Mouse (Mus musculus) forebrain, embryonic 11.5 days (tissue): ENCODE data around the gene Itpk1. TPM values are rescaled to one million over a fixed set of nuclear protein-coding genes. Genes with fewer than 3 reads are reported as not detected.

Experiments
- ATAC-seq: fragments of 200-750 bp; cut with Nextera tagmentation; replicated peaks from 2 replicates; pipeline ENCODE4 v1.8.0; 2017; ENCODE audit warnings: moderate TSS enrichment; ENCODE audit not compliant: low FRiP score
- DNase-seq: peaks from one replicate; pipeline ENCODE4 v3.0.0-alpha.2; 2017; ENCODE audit warnings: low spot score
- H3K27ac ChIP-seq: fragments of 300-500 bp; sonication (generic); 2 replicates; pipeline ENCODE4 v1.5.1; 2014; ENCODE audit warnings: low read depth, low read length
- H3K27me3 ChIP-seq: fragments of 300-500 bp; sonication (generic); 2 replicates; pipeline ENCODE4 v1.6.1; 2014; ENCODE audit warnings: mild to moderate bottlenecking, low read length, mixed read lengths; ENCODE audit not compliant: control insufficient read depth, insufficient read depth
- H3K36me3 ChIP-seq: fragments of 300-500 bp; sonication (generic); 2 replicates; pipeline ENCODE4 v1.6.1; 2014; ENCODE audit warnings: mild to moderate bottlenecking, low read length, moderate library complexity, mixed read lengths; ENCODE audit not compliant: control insufficient read depth, insufficient read depth
- H3K4me1 ChIP-seq: fragments of 300-500 bp; sonication (generic); replicated peaks from 2 replicates; pipeline ENCODE4 v1.6.1; 2014; ENCODE audit warnings: low read length, mixed read lengths; ENCODE audit not compliant: control insufficient read depth, insufficient read depth
- H3K4me2 ChIP-seq: fragments of 300-500 bp; sonication (generic); 2 replicates; pipeline ENCODE4 v1.6.1; 2014; ENCODE audit warnings: low read depth, mild to moderate bottlenecking, low read length, moderate library complexity, mixed read lengths; ENCODE audit not compliant: severe bottlenecking
- H3K4me3 ChIP-seq: fragments of 300-500 bp; sonication (generic); 2 replicates; pipeline ENCODE4 v1.5.1; 2014; ENCODE audit warnings: low read depth, low read length
- H3K9ac ChIP-seq: fragments of 300-500 bp; sonication (generic); 2 replicates; pipeline ENCODE4 v1.6.1; 2014; ENCODE audit warnings: low read length
- H3K9me3 ChIP-seq: fragments of 300-500 bp; sonication (generic); 2 replicates; pipeline ENCODE4 v1.6.1; 2016; ENCODE audit warnings: low read length, mixed read lengths; ENCODE audit not compliant: control insufficient read depth
- WGBS: fragments of 180-500 bp; shearing (Covaris S2); extraction: QIAGEN DNeasy Blood & Tissue Kit; methylation state at CpG from one replicate; pipeline ENCODE4 v1.1.7; 2014; 5-methylcytosine and 5-hydroxymethylcytosine counted together
- polyA plus RNA-seq: library from polyadenylated mRNA; unstranded; fragments of >200 nt; fragmentation: Nextera tagmentation; extraction: Ambion mirVana; gene quantifications from 2 replicates; pipeline ENCODE4 v1.2.1, GENCODE M21; 2014

Itpk1 gene
- polyA plus RNA-seq, result 19.6 and 21.5 TPM in 2 replicates

- Histone ChIP-seq H3K4me2 (peak within 1 kb of the TSS; percentile 92), H3K27ac (peak within 1 kb of the TSS; percentile 46; the same call in 1 of the 2 replicates), H3K4me3 (peak within 1 kb of the TSS; percentile 73), H3K4me1 (peaks cover 10% of the 10 kb centered on the region), H3K9me3 (no peaks in the 10 kb centered on the region), H3K27me3 (no peaks in the 10 kb centered on the region), H3K36me3 (no peaks in the 10 kb centered on the region), H3K9ac (peak within 1 kb of the TSS; percentile 84)
- DNase-seq (peak; percentile 84), ATAC-seq (peak; percentile 80)
- WGBS, result 0% methylated on average over 68 of the region's 105 CpGs
Observed at GRCm38 (mm10) chr12:102704457-102705198, at the start of gene Itpk1. Gene Itpk1 (minus strand): TSS chr12:102704930.

DNA sequence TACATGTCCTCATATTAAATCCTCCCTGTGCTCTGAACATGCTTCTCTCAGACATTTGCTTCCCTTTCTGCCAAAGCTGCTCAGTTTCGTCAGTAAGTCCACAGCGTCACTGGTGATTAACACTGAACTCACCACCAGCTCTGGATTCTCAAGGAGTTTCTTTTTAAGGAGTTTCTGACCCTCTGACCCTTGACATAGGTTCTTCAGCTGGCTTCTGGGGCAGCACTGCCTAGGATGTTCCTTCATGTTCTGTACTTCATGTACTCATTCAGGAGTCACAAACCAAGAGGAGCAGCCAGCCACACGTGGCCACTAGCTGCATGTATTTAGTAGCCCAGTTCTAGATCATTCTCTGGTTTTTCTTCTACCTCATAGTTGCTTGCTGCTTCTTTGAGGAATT is 43.5 kb upstream of the Itpk1 start:
- ATAC-seq, result no peak
- H3K4me2 ChIP-seq, result no peak overlapping the region
- WGBS, result 95% methylated on average over 3 of the region's 3 CpGs
- H3K36me3 ChIP-seq, result no peaks in the 10 kb centered on the region
- DNase-seq, result no peak
- 0 out of 2 replicates have a peak, but pooled peaks cover 2% of the 10 kb centered on the region for H3K4me1 ChIP-seq
- H3K9me3 ChIP-seq, result no peaks in the 10 kb centered on the region
- no peaks in the 10 kb centered on the region for H3K27me3 ChIP-seq
- H3K9ac ChIP-seq, result no peak overlapping the region
- no peak overlapping the region for H3K4me3 ChIP-seq
- no peak overlapping the region for H3K27ac ChIP-seq

GRCm38 (mm10) chr12:102744839-102745238 is 40.1 kb upstream of the Itpk1 start:
- ATAC-seq, result no peak
- peak overlapping the region; percentile 86 for H3K4me2 ChIP-seq
- no peak for DNase-seq
- 71% methylated on average over 6 of the region's 6 CpGs for WGBS
- H3K36me3 ChIP-seq, result no peaks in the 10 kb centered on the region
- peaks cover 3% of the 10 kb centered on the region; the same call in 1 of the 2 replicates for H3K4me1 ChIP-seq
- no peak overlapping the region for H3K27ac ChIP-seq
- H3K9ac ChIP-seq, result no peak overlapping the region; the same call in 1 of the 2 replicates
- no peak overlapping the region for H3K4me3 ChIP-seq
- no peaks in the 10 kb centered on the region for H3K27me3 ChIP-seq
- no peaks in the 10 kb centered on the region for H3K9me3 ChIP-seq

GRCm38 (mm10) chr12:102743589-102744574 is 39.2 kb upstream of the Itpk1 start, which contains the start of the genes Moap1 and Tmem251:
Gene Moap1 (minus strand): TSS chr12:102743661.
Gene Tmem251 (plus strand): TSS chr12:102743762.
- ATAC-seq, result peak; percentile 97

GRCm38 (mm10) chr12:102743036-102743588 is 38.4 kb upstream of the Itpk1 start:
- under 1% methylated on average over 33 of the region's 33 CpGs for WGBS
- Histone ChIP-seq H3K9ac (peak overlapping the region; percentile 80), H3K4me1 (peaks cover 3% of the 10 kb centered on the region; the same call in 1 of the 2 replicates), H3K9me3 (no peaks in the 10 kb centered on the region), H3K27me3 (no peaks in the 10 kb centered on the region), H3K4me3 (peak overlapping the region; percentile 81), H3K27ac (peak overlapping the region; percentile 80), H3K4me2 (peak overlapping the region; percentile 86), H3K36me3 (no peaks in the 10 kb centered on the region)
- ATAC-seq (no peak; the same call in 1 of the 2 replicates), DNase-seq (no peak)

More at GRCm38 (mm10) chr12:102743589-102744574, 39.2 kb upstream of the Itpk1 start, which contains the start of the genes Moap1 and Tmem251:
- peak; percentile 95 for DNase-seq
- Histone ChIP-seq H3K9me3 (no peaks in the 10 kb centered on the region), H3K9ac (peak within 1 kb of the TSS; percentile 80), H3K27me3 (no peaks in the 10 kb centered on the region), H3K4me3 (peak within 1 kb of the TSS; percentile 81), H3K27ac (peak within 1 kb of the TSS; percentile 80), H3K4me2 (peak within 1 kb of the TSS; percentile 86), H3K36me3 (no peaks in the 10 kb centered on the region), H3K4me1 (peaks cover 3% of the 10 kb centered on the region; the same call in 1 of the 2 replicates)
- WGBS, result under 1% methylated on average over 63 of the region's 63 CpGs

DNA sequence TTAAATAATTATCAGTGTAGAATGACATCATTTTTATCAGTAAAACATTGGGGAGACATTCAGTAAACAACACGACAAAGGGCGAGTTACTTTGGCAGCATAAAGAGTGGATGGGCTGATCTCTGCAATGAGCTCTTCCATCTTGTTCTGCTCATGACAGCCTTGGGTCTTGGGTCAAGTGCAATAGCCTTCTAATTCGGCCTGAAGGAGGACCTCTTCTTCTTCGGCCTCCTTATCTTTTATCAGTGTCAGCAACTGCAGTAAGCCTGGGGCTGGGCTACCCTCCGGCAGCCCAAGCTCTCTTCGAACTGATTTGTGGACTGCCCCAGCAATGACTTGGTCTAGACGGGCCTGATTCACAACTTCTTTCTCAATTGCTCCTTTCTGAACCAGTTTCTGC is 37.3 kb upstream of the Itpk1 start:
- Histone ChIP-seq H3K27ac (no peak overlapping the region), H3K4me2 (no peak overlapping the region), H3K9ac (no peak overlapping the region), H3K9me3 (no peaks in the 10 kb centered on the region), H3K36me3 (no peaks in the 10 kb centered on the region), H3K4me3 (no peak overlapping the region), H3K27me3 (no peaks in the 10 kb centered on the region), H3K4me1 (peaks cover 3% of the 10 kb centered on the region; the same call in 1 of the 2 replicates)
- DNase-seq (no peak), ATAC-seq (no peak)
- 91% methylated on average over 7 of the region's 7 CpGs for WGBS

GRCm38 (mm10) chr12:102740285-102740684 is 35.6 kb upstream of the Itpk1 start:
- Histone ChIP-seq H3K4me2 (no peak overlapping the region), H3K27me3 (no peaks in the 10 kb centered on the region), H3K9ac (no peak overlapping the region), H3K4me3 (no peak overlapping the region), H3K27ac (no peak overlapping the region), H3K9me3 (no peaks in the 10 kb centered on the region), H3K4me1 (peaks cover 3% of the 10 kb centered on the region; the same call in 1 of the 2 replicates), H3K36me3 (no peaks in the 10 kb centered on the region)
- DNase-seq, result no peak
- 72% methylated on average over 3 of the region's 3 CpGs for WGBS
- ATAC-seq, result no peak

- Histone ChIP-seq H3K4me3 (no peak overlapping the region), H3K36me3 (no peaks in the 10 kb centered on the region), H3K4me2 (no peak overlapping the region), H3K27me3 (no peaks in the 10 kb centered on the region), H3K4me1 (peaks cover 2% of the 10 kb centered on the region; the same call in 1 of the 2 replicates), H3K9me3 (no peaks in the 10 kb centered on the region), H3K27ac (no peak overlapping the region), H3K9ac (no peak overlapping the region)
- no peak for ATAC-seq
- WGBS, result 83% methylated on average over 5 of the region's 5 CpGs
- no peak for DNase-seq
Observed at GRCm38 (mm10) chr12:102739096-102739495, 34.4 kb upstream of the Itpk1 start.
